Mouse (Mus musculus) CH12.LX (cell line): ENCODE results near the gene Edem2. TPM values are rescaled to one million over a fixed set of nuclear protein-coding genes. Genes with fewer than 3 reads are reported as not detected.

Experiments used
- DNase-seq: peaks from one replicate; pipeline ENCODE4 v3.0.0-alpha.2; 2013; ENCODE audit errors: extremely low read depth
- H3K27ac ChIP-seq: 2 replicates; pipeline ENCODE4 v1.5.1; 2012; ENCODE audit warnings: low read depth, mild to moderate bottlenecking, control low read depth, moderate library complexity; ENCODE audit not compliant: insufficient read depth
- H3K27me3 ChIP-seq: replicated peaks from 2 replicates; pipeline ENCODE3; 2012; ENCODE audit warnings: inconsistent platforms
- H3K36me3 ChIP-seq, 2 experiments: replicated peaks in 1 of 2; 2 replicates each; pipeline versions ENCODE3 to v1.6.1; 2012; ENCODE audit warnings: inconsistent platforms in 1 of 2, low read length in 1 of 2, mild to moderate bottlenecking in 1 of 2, mixed read lengths in 1 of 2, moderate library complexity in 1 of 2; ENCODE audit not compliant: control insufficient read depth in 1 of 2, insufficient read depth in 1 of 2
- H3K4me1 ChIP-seq, 2 experiments: 2 replicates each; pipeline ENCODE4 v1.6.1; 2012; ENCODE audit warnings: inconsistent platforms in 1 of 2, moderate library complexity in 1 of 2; ENCODE audit not compliant: insufficient read depth in 2 of 2, control insufficient read depth in 1 of 2
- H3K4me2 ChIP-seq: 2 replicates; pipeline ENCODE4 v1.6.1; 2012; ENCODE audit warnings: low read depth, mild to moderate bottlenecking, control low read depth; ENCODE audit not compliant: poor library complexity, insufficient read depth, severe bottlenecking
- H3K4me3 ChIP-seq, 3 experiments: fragments of 150-350 bp in 1 of 3; sonication (generic) in 1 of 3; replicated peaks in 1 of 3; 2 replicates each; pipeline versions ENCODE3 to v1.5.1; 2011 to 2012; ENCODE audit warnings: low read depth in 2 of 3, low read length in 2 of 3, mild to moderate bottlenecking in 2 of 3, moderate library complexity in 2 of 3, control low read depth in 1 of 3, improper control_type of control experiment in 1 of 3, inconsistent platforms in 1 of 3, mixed read lengths in 1 of 3; ENCODE audit not compliant: poor library complexity in 1 of 3
- H3K79me2 ChIP-seq: replicated peaks from 2 replicates; pipeline ENCODE4 v1.6.1; 2012; ENCODE audit warnings: mild to moderate bottlenecking, moderate library complexity; ENCODE audit not compliant: control insufficient read depth, poor library complexity, insufficient read depth, severe bottlenecking; ENCODE audit errors: extremely low read depth
- H3K9ac ChIP-seq: 2 replicates; pipeline ENCODE4 v1.6.1; 2012; ENCODE audit warnings: low read depth, mild to moderate bottlenecking, control low read depth, moderate library complexity; ENCODE audit not compliant: insufficient read depth
- H3K9me3 ChIP-seq: replicated peaks from 2 replicates; pipeline ENCODE3; 2012; ENCODE audit warnings: low read length, inconsistent platforms, mixed read lengths
- CHD1 ChIP-seq: IDR thresholded peaks from 2 replicates; pipeline ENCODE4 v1.6.1; 2012; ENCODE audit warnings: low read depth, low read length, improper control_type of control experiment, inconsistent platforms
- CTCF ChIP-seq, 2 experiments: IDR thresholded peaks in 1 of 2; conservative IDR thresholded peaks in 1 of 2; 2 replicates each; pipeline ENCODE4 v1.5.1; 2011 to 2012; ENCODE audit warnings: low read depth in 2 of 2, low read length in 2 of 2, improper control_type of control experiment in 1 of 2, inconsistent platforms in 1 of 2, mild to moderate bottlenecking in 1 of 2, moderate library complexity in 1 of 2
- EP300 ChIP-seq: IDR thresholded peaks from 2 replicates; pipeline ENCODE4 v1.6.1; 2011; ENCODE audit warnings: low read length, improper control_type of control experiment
- ETS1 ChIP-seq: conservative IDR thresholded peaks from 2 replicates; pipeline ENCODE4 v1.6.1; 2012; ENCODE audit warnings: low read depth, mild to moderate bottlenecking, inconsistent platforms, low read length, improper control_type of control experiment, moderate library complexity
- GABPA ChIP-seq: IDR thresholded peaks from 2 replicates; pipeline ENCODE4 v1.6.1; 2012; ENCODE audit warnings: low read depth, low read length, improper control_type of control experiment, inconsistent platforms; ENCODE audit not compliant: insufficient replicate concordance
- HCFC1 ChIP-seq: IDR thresholded peaks from 2 replicates; pipeline ENCODE4 v1.6.1; 2012; ENCODE audit warnings: low read depth, mild to moderate bottlenecking, inconsistent platforms, low read length, improper control_type of control experiment
- JUN ChIP-seq: IDR thresholded peaks from 2 replicates; pipeline ENCODE4 v1.6.1; 2011; ENCODE audit warnings: low read depth, mild to moderate bottlenecking, low read length, improper control_type of control experiment, moderate library complexity; ENCODE audit not compliant: insufficient read depth
- KAT2A ChIP-seq: IDR thresholded peaks from 2 replicates; pipeline ENCODE4 v1.6.1; 2012; ENCODE audit warnings: low read length, improper control_type of control experiment, inconsistent platforms; ENCODE audit not compliant: insufficient replicate concordance
- MAFK ChIP-seq: IDR thresholded peaks from 2 replicates; pipeline ENCODE4 v1.6.1; 2011; ENCODE audit warnings: low read length, improper control_type of control experiment; ENCODE audit not compliant: insufficient replicate concordance
- MAZ ChIP-seq: IDR thresholded peaks from 2 replicates; pipeline ENCODE4 v1.6.1; 2012; ENCODE audit warnings: low read depth, mild to moderate bottlenecking, inconsistent platforms, low read length, improper control_type of control experiment, moderate library complexity
- POLR2A ChIP-seq: IDR thresholded peaks from 2 replicates; pipeline ENCODE4 v1.6.1; 2011; ENCODE audit warnings: low read depth, mild to moderate bottlenecking, improper control_type of control experiment, low read length
- RAD21 ChIP-seq: IDR thresholded peaks from 2 replicates; pipeline ENCODE4 v1.6.1; 2011; ENCODE audit warnings: low read depth, mild to moderate bottlenecking, low read length, improper control_type of control experiment, moderate library complexity
- SMC3 ChIP-seq: IDR thresholded peaks from 2 replicates; pipeline ENCODE4 v1.6.1; 2011; ENCODE audit warnings: low read depth, low read length, improper control_type of control experiment
- TBP ChIP-seq: conservative IDR thresholded peaks from 2 replicates; pipeline ENCODE4 v1.6.1; 2011; ENCODE audit warnings: low read depth, low read length, improper control_type of control experiment
- ZC3H11A ChIP-seq: IDR thresholded peaks from 2 replicates; pipeline ENCODE4 v1.6.1; 2012; ENCODE audit warnings: low read depth, mild to moderate bottlenecking, inconsistent platforms, low read length, improper control_type of control experiment
- dilution Hi-C: fragments of 300-500 bp; cut with MboI; formaldehyde crosslinking; loops from 2 replicates; pipeline ENCODE4 v1.14.3; 2020; ENCODE audit warnings: low sequenced_read_pairs; ENCODE audit not compliant: extremely low pct_unique_long_range_greater_than_20kb, extremely low pct_ligation_motif_present
- in situ Hi-C: fragments of 300-500 bp; cut with MboI; formaldehyde crosslinking; loops from 3 replicates; pipeline ENCODE4 v1.14.3; 2019; ENCODE audit warnings: low sequenced_read_pairs, low pct_ligation_motif_present, low pct_unique_long_range_greater_than_20kb, mixed read lengths
- polyA plus RNA-seq: library from polyadenylated mRNA; unstranded; fragments of >175 nt; gene quantifications from 2 replicates; pipeline ENCODE4 v1.2.1, GENCODE M21; 2012; ENCODE audit warnings: low read depth; ENCODE audit not compliant: insufficient read length
- total RNA-seq, 2 experiments: library from RNA; depleted of rRNA; stranded (reverse); fragments of 300-350 nt in 1 of 2; fragments of >200 nt in 1 of 2; gene quantifications; 2 replicates each; pipeline ENCODE4 v1.2.3; 2012 to 2014

The Edem2 gene
- total and polyA plus RNA-seq, 3 experiments, result 42.5 to 71.8 (median 48.7) TPM

DNA sequence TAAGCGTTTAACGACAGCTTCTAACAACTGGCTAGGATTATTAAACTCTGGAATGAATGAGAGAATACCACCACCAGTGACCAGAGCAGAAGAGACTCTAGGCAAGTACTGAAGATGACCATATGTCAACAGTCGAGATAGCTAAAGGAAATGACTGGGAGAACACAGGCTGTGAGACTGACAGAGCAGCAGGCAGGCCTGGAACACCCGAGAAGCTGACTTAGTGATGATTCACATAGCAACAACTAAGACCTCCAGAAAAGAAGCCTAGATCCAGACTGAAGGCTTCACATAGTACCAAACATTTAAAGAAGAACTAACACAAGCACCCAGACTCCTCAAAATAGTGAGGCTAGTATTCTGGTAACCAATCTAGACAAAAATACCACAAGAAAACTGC is 54.2 kb downstream of the Edem2 start:
- Histone ChIP-seq H3K4me1 (peaks cover 4 to 19% of the 10 kb centered on the region in 2 experiments), H3K4me3 (no peak overlapping the region), H3K36me3 (peaks cover 20 to 44% of the 10 kb centered on the region in 2 experiments), H3K9me3 (no peaks in the 10 kb centered on the region), H3K27me3 (no peaks in the 10 kb centered on the region), H3K9ac (no peak overlapping the region), H3K79me2 (peaks cover 26% of the 10 kb centered on the region), H3K27ac (no peak overlapping the region), H3K4me2 (no peak overlapping the region)
- no peak for DNase-seq
- dilution Hi-C loops (no loop called here), in situ Hi-C loops (loop anchor here (25.0 kb wide), 1 partner anchor 262 kb away; the partner anchor contains the start of genes Gdf5, Gm15557 and Uqcc1)
- TF ChIP-seq MAZ (no peak), POLR2A (no peak), MAFK (no peak), JUN (no peak), RAD21 (no peak), GABPA (no peak), ZC3H11A (no peak), ETS1 (no peak), KAT2A (no peak), HCFC1 (no peak), TBP (no peak)

DNA sequence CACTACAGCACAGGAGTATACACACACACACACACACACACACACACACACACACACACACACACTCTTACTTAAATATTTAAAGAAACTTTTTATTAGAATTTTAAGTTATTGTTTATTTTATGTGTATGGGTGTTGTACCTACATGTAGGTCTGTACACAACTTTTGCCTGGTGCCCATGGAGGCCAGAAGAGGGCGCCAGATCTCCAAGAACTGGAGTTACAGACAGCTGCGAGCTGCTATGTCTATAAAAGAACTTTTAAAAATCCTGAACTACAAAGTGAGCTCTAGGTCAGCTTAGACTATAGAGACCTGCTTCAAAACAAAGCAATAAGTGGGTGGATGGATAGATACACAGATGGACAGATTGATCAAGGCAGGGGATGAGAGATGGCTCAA is 55.7 kb downstream of the Edem2 start:
- Histone ChIP-seq H3K27me3 (no peaks in the 10 kb centered on the region), H3K4me2 (no peak overlapping the region), H3K9me3 (no peaks in the 10 kb centered on the region), H3K27ac (no peak overlapping the region), H3K79me2 (peaks cover 19% of the 10 kb centered on the region), H3K4me1 (peaks cover 0 to 5% of the 10 kb centered on the region in 2 experiments; a peak in 1 of 4 replicates), H3K4me3 (no peak overlapping the region), H3K36me3 (peaks cover 20 to 46% of the 10 kb centered on the region in 2 experiments), H3K9ac (no peak overlapping the region)
- in situ Hi-C loops (loop anchor here (5.0 kb wide), 1 partner anchor 84 kb away; no protein-coding TSS in a partner anchor), dilution Hi-C loops (no loop called here)
- TF ChIP-seq SMC3, result peak; percentile 71
- TF ChIP-seq CTCF (conservative IDR thresholded peaks at IDR 0.05 in 1 of 2, IDR thresholded peaks at IDR 0.05 in 1 of 2; ENCODE audit: low read depth in 2 of 2, low read length in 2 of 2), result peak; percentile 71 to 81
- no peak for TF ChIP-seq CHD1
- TF ChIP-seq RAD21, result peak; percentile 81
- no peak for TF ChIP-seq EP300
- peak; percentile 71 for DNase-seq
